Mouse (Mus musculus) 3T3-L1 (cell line): Measurements from ENCODE around the gene Mrps23.
"Not testable (repeated sequence)": the region's sequence is repeated elsewhere in the genome, so short reads cannot be mapped to it uniquely, and the experiment has no call there.

Source experiments
- DNase-seq: peaks from one replicate; pipeline ENCODE4 v3.0.0-alpha.2; 2015; ENCODE audit warnings: low read depth, low spot score

The Mrps23 gene

GRCm38 (mm10) chr11:88173386-88174025, 30.7 kb upstream of the Mrps23 start:
- peak; percentile 76 for DNase-seq

- peak; percentile 92 for DNase-seq
Observed at GRCm38 (mm10) chr11:88180467-88180958, 23.7 kb upstream of the Mrps23 start.

- DNase-seq = peak; percentile 99
Observed at GRCm38 (mm10) chr11:88180959-88181619, 23.1 kb upstream of the Mrps23 start.

GRCm38 (mm10) chr11:88184632-88185180, 19.5 kb upstream of the Mrps23 start:
- DNase-seq = no peak

GRCm38 (mm10) chr11:88186078-88186946, 17.9 kb upstream of the Mrps23 start:
- no peak for DNase-seq

GRCm38 (mm10) chr11:88186947-88187243, 17.3 kb upstream of the Mrps23 start:
- DNase-seq = no peak

- DNase-seq = peak; percentile 97
Observed at GRCm38 (mm10) chr11:88187417-88188133, 16.6 kb upstream of the Mrps23 start.

- DNase-seq = no peak
Observed at GRCm38 (mm10) chr11:88188216-88188615, 16.0 kb upstream of the Mrps23 start.

- DNase-seq = no peak
Observed at GRCm38 (mm10) chr11:88188635-88189034, 15.6 kb upstream of the Mrps23 start.

GRCm38 (mm10) chr11:88192595-88192994, 11.6 kb upstream of the Mrps23 start:
- no peak for DNase-seq

- no peak for DNase-seq
Observed at GRCm38 (mm10) chr11:88193098-88193823, 10.9 kb upstream of the Mrps23 start.

GRCm38 (mm10) chr11:88193824-88194696, 10.1 kb upstream of the Mrps23 start:
- no peak for DNase-seq

- DNase-seq = not testable (repeated sequence)
Observed at GRCm38 (mm10) chr11:88195699-88196098, 8.5 kb upstream of the Mrps23 start.

- peak; percentile 83 for DNase-seq
Observed at GRCm38 (mm10) chr11:88197153-88197576, 7.0 kb upstream of the Mrps23 start.

GRCm38 (mm10) chr11:88198223-88198622, 6.0 kb upstream of the Mrps23 start:
- no peak for DNase-seq

GRCm38 (mm10) chr11:88201172-88201571, 3.0 kb upstream of the Mrps23 start:
- DNase-seq = no peak

- no peak for DNase-seq
Observed at GRCm38 (mm10) chr11:88202077-88202476, 2.1 kb upstream of the Mrps23 start.

- peak; percentile 23 for DNase-seq
Observed at GRCm38 (mm10) chr11:88204593-88205368, 593 bp downstream of the Mrps23 start.

- peak; percentile 82 for DNase-seq
Observed at GRCm38 (mm10) chr11:88206576-88206975, 2.4 kb downstream of the Mrps23 start.
